Mouse (Mus musculus) liver, adult 2 months (tissue): ENCODE results near the gene Klf7.

Experiments
- CTCF ChIP-seq: fragments of 200-500 bp; IDR thresholded peaks from 2 replicates; pipeline ENCODE4 v1.5.1; 2011; ENCODE audit warnings: low read depth, low read length, control low read depth
- POLR2A ChIP-seq: fragments of 200-500 bp; IDR thresholded peaks from 2 replicates; pipeline ENCODE4 v1.6.1; 2011; ENCODE audit warnings: low read length, control low read depth; ENCODE audit not compliant: insufficient read depth; ENCODE audit errors: extremely low read depth

DNA sequence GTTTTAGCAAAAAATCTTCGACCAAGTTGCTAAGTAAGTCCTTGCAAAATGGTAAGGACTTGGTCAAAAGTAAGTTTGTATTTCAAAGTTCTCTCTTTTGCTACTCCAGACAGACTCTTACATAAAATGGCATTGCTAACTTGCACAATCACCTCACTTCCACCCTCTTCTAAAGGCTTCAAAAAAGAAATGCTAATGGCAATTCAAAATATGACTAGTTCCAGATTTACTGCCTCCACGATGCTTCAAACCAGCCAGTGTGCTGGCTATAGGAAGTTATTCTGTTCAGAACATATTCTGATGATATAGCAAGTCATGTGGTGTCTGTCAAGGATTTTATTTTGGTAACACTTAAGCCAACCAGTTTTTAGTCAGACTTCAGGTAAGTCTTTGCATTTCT, 41.8 kb downstream of the Klf7 start:
- TF ChIP-seq POLR2A (no peak), CTCF (no peak)
